Mouse (Mus musculus) kidney, adult 2 months (tissue): ENCODE measurements at regions not wholly inside any gene's neighbourhood (a gene's known extent, or its start where the extent isn't known, plus 50 kb on each side); places are given as distances from the start of the nearest gene placed in this dataset.

Source experiments
- CTCF ChIP-seq: fragments of 200-500 bp; conservative IDR thresholded peaks from 2 replicates; pipeline ENCODE4 v1.5.1; 2011; ENCODE audit warnings: low read depth, mild to moderate bottlenecking, control low read depth, low read length, moderate library complexity, mixed read lengths; ENCODE audit not compliant: insufficient read depth, insufficient read length
- POLR2A ChIP-seq: fragments of 200-500 bp; IDR thresholded peaks from one replicate; pipeline ENCODE4 v1.6.1; 2011; ENCODE audit warnings: low read depth, low read length, control low read depth

DNA sequence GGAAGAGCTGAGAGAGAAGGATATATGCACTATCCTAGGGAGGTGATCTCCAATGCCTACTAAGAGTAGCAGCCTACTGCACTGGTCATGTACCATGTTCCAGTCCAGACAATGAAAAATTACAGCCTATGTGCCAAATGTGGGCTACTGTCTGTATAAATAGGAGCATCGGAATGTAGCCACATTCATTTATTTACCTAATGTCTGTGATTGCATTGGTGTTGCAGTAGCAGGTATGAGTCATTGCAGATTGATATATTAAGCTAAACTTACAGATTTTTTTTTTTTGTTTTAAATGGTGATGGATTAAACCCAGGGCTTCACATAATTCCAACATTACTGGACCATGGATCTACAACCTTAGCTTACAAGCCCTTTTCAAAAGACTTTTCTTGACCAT lies 468.0 kb downstream of the Phex start:
- no peak for TF ChIP-seq CTCF
- no peak for TF ChIP-seq POLR2A
